Mouse (Mus musculus): ENCODE data around the gene Wdr62.

DNA sequence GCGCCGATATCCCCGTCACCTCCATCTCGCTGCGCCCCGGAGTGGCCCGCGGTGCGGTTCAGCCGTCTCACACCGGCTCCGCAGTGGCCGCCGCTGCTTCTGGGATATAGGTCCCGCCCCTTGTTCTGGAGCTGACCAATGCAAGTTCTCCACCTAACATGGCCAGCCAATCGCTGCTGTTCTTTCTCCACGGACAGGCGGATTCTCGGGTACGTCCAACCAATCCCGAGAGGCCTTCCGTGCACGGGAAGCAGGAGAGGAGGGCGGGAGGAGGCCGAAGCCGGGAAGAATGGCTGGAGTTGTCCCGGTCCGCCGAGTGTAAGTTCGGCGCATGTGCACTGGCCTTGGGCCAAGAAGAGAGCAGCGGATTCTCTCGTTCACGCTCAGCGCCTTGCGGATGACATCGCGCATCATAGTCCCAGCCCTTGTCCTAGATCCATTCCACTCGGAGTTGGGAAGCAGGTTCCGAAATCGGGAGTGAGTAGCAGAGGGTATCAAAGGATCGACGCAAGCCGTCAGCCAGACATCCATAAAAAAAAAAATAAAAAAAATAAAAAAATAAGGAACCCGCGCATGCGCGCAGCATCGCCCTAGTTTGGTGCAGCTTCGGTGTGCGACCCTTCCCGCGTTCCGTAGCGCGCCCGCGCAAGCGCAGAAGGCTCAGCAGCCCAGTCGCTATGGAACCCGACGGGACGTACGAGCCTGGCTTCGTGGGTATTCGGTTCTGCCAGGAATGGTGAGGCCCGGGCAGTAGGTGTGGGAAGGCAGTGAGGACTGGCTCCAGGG, 48.4 kb downstream of the Wdr62 start, which contains the start of the genes Polr2i and Tbcb:
- TF ChIP-seq EP300 (optimal IDR thresholded peaks at IDR 0.05) (no peak), CTCF (IDR thresholded peaks at IDR 0.05; ENCODE audit: low read depth) (no peak)
